Mouse (Mus musculus): ENCODE results near the gene Mgat2. TPM values are rescaled to one million over a fixed set of nuclear protein-coding genes. Genes with fewer than 3 reads are reported as not detected.
A peak's percentile ranks its signal among the peaks of the same experiment; 100 is the strongest.
"Not testable (repeated sequence)": the region's sequence is repeated elsewhere in the genome, so short reads cannot be mapped to it uniquely, and the experiment has no call there.

Gene Mgat2
- polyA plus RNA-seq, 1 experiment = 16.4 TPM

DNA sequence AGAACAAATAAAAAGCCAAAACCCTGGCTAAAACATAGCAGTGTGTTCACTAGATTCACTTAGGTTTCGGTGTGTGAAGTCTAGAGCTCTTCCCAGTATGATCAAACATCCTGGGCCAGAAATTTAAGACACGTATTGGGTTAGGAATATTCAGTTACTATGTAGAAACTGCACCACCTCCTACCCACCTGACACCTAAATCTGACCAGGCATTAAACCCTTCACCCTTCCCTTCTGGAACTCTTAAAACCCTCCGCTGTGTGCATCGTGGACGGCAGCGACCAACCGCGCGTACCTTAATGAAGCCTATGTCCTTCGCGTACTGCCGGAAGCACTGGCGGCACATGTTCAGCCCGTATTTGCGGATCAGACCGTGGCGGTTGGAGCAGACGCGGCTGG lies 25.6 kb upstream of the Mgat2 start:
- Histone ChIP-seq H3K4me1 (ENCODE audit: control insufficient read depth, insufficient read depth, low read length) (peaks cover 3% of the 10 kb centered on the region; the same call in 1 of the 2 replicates), H3K4me3 (replicated peaks; ENCODE audit: extremely low read depth, low read depth, low read length) (peak overlapping the region; percentile 71)
- no peak for DNase-seq
- WGBS = under 1% methylated on average over 19 of the region's 19 CpGs
- TF ChIP-seq CTCF (IDR thresholded peaks at IDR 0.05; ENCODE audit: insufficient read depth, low read length) (no peak), POLR2A (IDR thresholded peaks at IDR 0.05; ENCODE audit: borderline replicate concordance, extremely low read depth, low read depth, low read length) (no peak)

DNA sequence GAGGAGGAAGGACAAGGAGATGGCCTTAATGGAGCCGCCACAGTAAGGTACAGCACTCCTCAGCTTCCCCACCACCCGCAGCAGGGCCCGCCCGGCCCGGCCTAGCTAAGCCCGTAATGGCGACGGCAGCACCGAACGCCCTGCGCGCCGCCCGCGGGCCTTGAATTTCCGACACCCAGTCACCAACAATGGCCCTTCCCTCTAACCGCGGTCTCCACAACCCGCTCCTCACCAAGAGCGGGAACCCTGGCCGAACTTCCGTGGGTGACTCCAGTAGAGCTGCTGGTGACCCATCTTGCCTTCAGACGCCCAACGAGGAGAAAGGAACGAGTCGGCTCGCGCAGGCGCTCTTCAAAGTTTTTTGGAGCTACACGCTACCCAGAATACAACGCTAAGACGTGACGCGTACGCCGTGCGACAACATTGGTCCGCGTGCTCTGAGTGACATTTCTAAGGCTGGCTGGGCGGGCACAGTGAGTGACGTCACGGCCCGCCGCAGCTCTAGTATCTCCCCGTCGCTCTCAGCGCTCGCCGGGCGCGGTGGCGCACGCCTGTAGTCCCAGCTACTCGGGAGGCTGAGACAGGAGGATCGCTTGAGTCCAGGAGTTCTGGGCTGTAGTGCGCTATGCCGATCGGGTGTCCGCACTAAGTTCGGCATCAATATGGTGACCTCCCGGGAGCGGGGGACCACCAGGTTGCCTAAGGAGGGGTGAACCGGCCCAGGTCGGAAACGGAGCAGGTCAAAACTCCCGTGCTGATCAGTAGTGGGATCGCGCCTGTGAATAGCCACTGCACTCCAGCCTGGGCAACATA lies 25.0 kb upstream of the Mgat2 start, which contains the start of gene Rps29:
Rps29 (minus strand) TSS at position 422 of the 813 bp plus-strand sequence.
- peak within 1 kb of the TSS; percentile 71 for H3K4me3 ChIP-seq (replicated peaks; ENCODE audit: extremely low read depth, low read depth, low read length)
- not testable (repeated sequence) for H3K4me1 ChIP-seq (ENCODE audit: control insufficient read depth, insufficient read depth, low read length)
- under 1% methylated on average over 61 of the region's 68 CpGs for WGBS
- DNase-seq = peak; percentile 96
- peak; percentile 80 for TF ChIP-seq POLR2A (IDR thresholded peaks at IDR 0.05; ENCODE audit: borderline replicate concordance, extremely low read depth, low read depth, low read length)

DNA sequence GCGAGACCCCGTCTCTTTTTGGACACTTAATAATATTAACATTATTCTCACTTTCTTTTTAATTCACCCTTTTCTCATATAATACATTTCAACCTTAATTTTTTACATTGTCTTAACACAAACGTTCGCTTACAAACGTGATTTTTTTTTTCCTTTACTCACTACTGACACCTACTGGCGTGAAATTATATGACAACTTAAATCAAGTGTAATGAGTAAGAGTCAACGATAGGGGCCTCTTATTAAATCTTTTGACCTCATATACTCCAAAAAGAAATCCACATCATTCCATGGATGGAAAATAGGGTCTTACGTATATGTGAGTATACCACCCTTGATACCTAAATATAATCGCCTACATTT lies 24.4 kb upstream of the Mgat2 start:
- Histone ChIP-seq H3K4me3 (replicated peaks; ENCODE audit: extremely low read depth, low read depth, low read length) (peak overlapping the region; percentile 4), H3K4me1 (ENCODE audit: control insufficient read depth, insufficient read depth, low read length) (peaks cover 3% of the 10 kb centered on the region; the same call in 1 of the 2 replicates)
- 3% methylated on average over 9 of the region's 9 CpGs for WGBS
- peak; percentile 26 for DNase-seq
- no peak for TF ChIP-seq POLR2A (IDR thresholded peaks at IDR 0.05; ENCODE audit: borderline replicate concordance, extremely low read depth, low read depth, low read length)
- peak; percentile 45; the same call in 1 of the 2 replicates for TF ChIP-seq CTCF (IDR thresholded peaks at IDR 0.05; ENCODE audit: insufficient read depth, low read length)

DNA sequence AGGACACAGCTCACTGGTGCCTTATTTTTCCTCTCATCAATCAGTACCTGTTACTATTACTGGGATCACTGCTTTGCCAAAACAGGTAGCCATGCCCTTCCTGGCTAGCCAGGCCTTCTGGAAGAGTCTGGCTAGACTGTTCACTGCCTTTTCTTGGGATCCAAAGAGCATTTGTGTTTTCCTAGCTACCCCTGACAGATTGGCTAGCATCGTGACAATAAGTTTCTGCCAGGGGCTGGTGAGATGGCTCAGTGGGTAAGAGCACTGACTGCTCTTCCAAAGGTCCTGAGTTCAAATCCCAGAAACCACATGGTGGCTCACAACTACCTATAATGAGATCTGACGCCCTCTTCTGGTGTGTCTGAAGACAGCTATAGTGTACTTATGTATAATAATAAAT lies 23.3 kb upstream of the Mgat2 start:
- H3K4me1 ChIP-seq (ENCODE audit: control insufficient read depth, insufficient read depth, low read length); DNase-seq; H3K4me3 ChIP-seq (replicated peaks; ENCODE audit: extremely low read depth, low read depth, low read length): not testable (repeated sequence)
- 69% methylated on average over 2 of the region's 2 CpGs for WGBS

DNA sequence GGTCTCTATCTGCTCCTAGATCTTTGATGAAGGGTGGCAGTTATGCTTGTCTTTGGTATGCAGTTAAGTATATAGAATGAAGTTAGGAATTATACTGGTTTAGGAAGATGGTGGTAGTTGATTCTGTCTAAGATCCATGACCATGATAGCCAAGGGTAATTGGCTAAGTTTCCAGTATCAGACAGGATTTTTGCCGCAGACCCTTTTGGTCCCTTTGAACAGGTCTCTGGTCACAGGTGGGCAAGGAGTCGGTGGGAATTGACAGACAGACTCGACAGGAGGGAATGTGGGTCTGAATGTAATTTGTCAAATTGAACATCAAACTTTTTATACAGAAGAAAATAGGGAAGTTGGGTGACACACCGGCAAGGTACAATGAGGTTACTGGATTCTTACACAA lies 20.4 kb upstream of the Mgat2 start:
- H3K4me1 ChIP-seq (ENCODE audit: control insufficient read depth, insufficient read depth, low read length); DNase-seq; H3K4me3 ChIP-seq (replicated peaks; ENCODE audit: extremely low read depth, low read depth, low read length): not testable (repeated sequence)
- WGBS = 76% methylated on average over 4 of the region's 4 CpGs

DNA sequence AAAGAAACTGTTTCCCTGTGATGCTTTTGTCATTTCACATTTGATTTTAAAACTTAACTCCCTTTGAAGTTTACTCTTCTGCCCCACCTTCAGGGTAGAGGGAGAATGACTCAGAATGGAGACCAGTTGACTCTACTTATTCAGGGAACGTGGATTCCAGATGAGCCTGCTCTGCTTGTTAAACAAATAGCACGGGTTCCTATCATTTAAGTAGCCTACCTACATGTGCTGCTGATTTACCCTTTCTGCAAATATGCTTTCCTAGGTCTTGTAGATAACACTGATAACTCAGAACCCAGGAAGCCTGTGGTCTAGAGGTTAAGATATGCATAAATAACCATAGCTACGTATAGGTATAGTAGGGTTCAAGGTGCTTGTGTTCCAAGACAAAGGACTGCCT lies 19.1 kb upstream of the Mgat2 start:
- 53% methylated on average over 3 of the region's 3 CpGs for WGBS
- no peak for DNase-seq
- no peak for TF ChIP-seq CTCF (IDR thresholded peaks at IDR 0.05; ENCODE audit: insufficient read depth, low read length)
- TF ChIP-seq POLR2A (IDR thresholded peaks at IDR 0.05; ENCODE audit: borderline replicate concordance, extremely low read depth, low read depth, low read length) = no peak
- peaks cover 2% of the 10 kb centered on the region; the same call in 1 of the 2 replicates for H3K4me1 ChIP-seq (ENCODE audit: control insufficient read depth, insufficient read depth, low read length)
- no peak overlapping the region for H3K4me3 ChIP-seq (replicated peaks; ENCODE audit: extremely low read depth, low read depth, low read length)

DNA sequence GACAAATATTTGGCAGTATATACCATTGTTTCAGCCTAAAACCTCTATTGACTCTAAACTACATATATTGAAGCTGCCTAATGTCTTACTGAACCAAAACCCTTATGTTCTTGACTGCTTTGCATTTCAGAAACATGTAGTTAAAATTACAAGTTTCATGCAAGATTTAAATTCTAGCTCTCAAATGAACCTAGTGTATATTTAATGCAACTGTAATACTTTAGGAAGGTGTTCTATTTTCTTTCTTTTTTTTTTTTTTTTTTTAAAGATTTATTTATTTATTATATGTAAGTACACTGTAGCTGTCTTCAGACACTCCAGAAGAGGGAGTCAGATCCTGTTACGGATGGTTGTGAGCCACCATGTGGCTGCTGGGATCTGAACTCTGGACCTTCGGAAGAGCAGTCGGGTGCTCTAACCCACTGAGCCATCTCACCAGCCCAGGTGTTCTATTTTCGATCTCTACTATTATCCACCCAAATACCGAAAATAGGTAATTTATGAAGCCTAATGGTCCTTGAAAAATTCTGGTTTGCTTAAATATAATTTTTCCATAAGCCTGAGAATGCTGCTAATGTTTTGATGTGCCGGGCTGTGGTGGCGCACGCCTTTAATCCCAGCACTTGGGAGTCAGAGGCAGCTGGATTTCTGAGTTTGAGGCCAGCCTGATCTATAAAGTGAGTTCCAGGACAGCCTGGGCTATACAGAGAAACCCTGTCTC lies 16.9 kb upstream of the Mgat2 start:
- not testable (repeated sequence) for DNase-seq; H3K4me1 ChIP-seq (ENCODE audit: control insufficient read depth, insufficient read depth, low read length); H3K4me3 ChIP-seq (replicated peaks; ENCODE audit: extremely low read depth, low read depth, low read length)
- WGBS = 77% methylated on average over 8 of the region's 8 CpGs

DNA sequence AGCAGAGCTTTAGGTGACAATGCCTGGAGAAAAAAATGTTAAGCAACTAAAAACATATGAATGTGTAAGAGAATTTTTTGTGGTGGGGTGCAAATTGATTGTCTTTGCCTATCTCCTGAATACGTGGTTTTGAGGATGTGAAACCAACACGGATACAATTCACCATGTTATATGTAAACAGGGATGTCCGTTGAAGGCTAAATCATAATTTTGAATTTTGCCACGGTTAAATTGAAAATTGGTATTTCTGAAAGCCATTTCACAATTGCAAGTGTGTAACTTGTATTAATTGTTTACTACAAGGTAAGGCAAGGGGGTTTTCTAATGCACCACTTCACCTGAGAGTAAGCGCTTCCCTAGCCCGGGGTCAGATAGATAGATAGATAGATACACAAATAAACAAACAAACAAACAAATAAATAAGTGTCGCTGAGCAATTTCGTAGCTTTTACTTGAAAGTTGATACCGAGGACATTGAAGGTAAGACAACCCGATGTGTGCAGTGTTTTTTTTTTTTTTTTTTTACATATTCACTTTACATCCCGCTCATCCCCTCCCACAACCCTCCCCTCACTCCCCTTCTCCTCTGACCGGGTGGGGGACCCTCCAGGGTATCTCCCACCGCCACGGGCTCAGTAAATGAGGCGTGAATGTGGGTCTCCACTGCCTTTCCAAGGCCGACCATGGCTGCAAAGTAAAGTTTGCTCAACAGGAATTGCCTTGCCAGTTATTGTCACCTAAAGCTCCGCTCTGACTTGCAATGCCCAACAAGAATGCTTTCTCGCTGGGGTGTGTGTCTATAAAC lies 16.1 kb upstream of the Mgat2 start:
- 5% methylated on average over 18 of the region's 18 CpGs for WGBS
- peak overlapping the region; percentile 73 for H3K4me3 ChIP-seq (replicated peaks; ENCODE audit: extremely low read depth, low read depth, low read length)
- TF ChIP-seq POLR2A (IDR thresholded peaks at IDR 0.05; ENCODE audit: borderline replicate concordance, extremely low read depth, low read depth, low read length) (no peak), CTCF (IDR thresholded peaks at IDR 0.05; ENCODE audit: insufficient read depth, low read length) (no peak)
- H3K4me1 ChIP-seq (ENCODE audit: control insufficient read depth, insufficient read depth, low read length) = peaks cover 2% of the 10 kb centered on the region; the same call in 1 of the 2 replicates
- no peak for DNase-seq

DNA sequence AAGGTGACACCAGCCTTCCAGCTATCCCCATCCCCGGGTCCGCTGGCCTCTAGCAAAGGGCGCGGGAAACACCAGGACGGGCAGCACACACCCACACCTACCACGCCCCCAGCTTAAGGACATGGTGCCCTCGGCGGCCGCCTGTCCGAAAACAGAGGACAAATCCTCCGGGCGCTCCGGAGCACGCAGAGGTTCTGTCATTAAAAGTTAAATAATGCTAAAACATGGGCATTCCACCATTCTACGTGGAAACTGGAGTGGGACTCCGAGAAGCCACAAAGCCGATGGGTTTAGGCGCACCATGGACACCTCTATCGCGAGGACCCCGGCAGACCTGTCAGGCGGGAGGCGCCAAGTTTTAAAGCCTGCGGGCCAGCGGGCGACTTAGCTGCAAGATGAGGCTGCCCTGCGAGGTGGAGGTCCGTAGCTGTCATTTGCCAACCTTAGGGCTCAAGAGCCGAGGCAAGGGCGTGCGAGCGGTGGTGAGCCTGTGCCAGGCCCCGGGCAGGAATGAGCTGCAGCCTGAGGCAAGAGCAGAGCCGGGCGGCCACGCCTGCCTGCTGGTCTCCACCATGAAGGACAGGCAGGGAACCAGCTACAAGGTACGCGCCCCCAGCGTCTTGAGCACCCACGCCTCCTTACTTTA lies 15.4 kb upstream of the Mgat2 start, which contains the start of gene Lrr1:
Lrr1 (plus strand) TSS at position 354 of the 646 bp plus-strand sequence.
- WGBS = under 1% methylated on average over 40 of the region's 40 CpGs
- peaks cover 2% of the 10 kb centered on the region; the same call in 1 of the 2 replicates for H3K4me1 ChIP-seq (ENCODE audit: control insufficient read depth, insufficient read depth, low read length)

More for the DNA sequence above, 15.4 kb upstream of the Mgat2 start, which contains the start of gene Lrr1:
- H3K4me3 ChIP-seq (replicated peaks; ENCODE audit: extremely low read depth, low read depth, low read length) = peak within 1 kb of the TSS; percentile 73
- TF ChIP-seq POLR2A (IDR thresholded peaks at IDR 0.05; ENCODE audit: borderline replicate concordance, extremely low read depth, low read depth, low read length) (no peak), CTCF (IDR thresholded peaks at IDR 0.05; ENCODE audit: insufficient read depth, low read length) (no peak)
- DNase-seq = peak; percentile 93
